Mouse (Mus musculus): ENCODE measurements at regions not wholly inside any gene's neighbourhood (a gene's known extent, or its start where the extent isn't known, plus 50 kb on each side); places are given as distances from the start of the nearest gene placed in this dataset.

DNA sequence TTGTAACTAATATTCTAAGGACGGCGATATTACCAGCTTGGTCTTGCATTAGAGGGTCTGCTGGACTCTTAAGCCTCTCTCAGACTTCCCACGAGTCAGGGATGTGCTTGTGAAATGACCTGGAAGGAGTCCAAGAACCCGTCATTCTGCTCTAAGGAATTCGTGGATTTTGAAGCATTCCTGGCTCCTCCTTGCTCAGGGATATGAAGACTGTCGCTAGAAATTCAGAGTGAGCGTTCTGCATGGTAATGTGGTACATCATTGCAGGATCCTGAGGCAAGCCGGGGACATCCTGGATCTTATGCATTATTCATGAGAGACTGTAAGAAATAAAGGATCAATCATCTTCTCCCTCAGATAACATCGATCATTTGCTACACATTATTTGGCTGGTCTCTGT is 162.6 kb upstream of the Fam92a start:
- TF ChIP-seq CTCF (conservative IDR thresholded peaks at IDR 0.05 in 1 of 2, IDR thresholded peaks at IDR 0.05 in 1 of 2; ENCODE audit: low read depth in 2 of 2, low read length in 2 of 2) (no peak), MYC (IDR thresholded peaks at IDR 0.05; ENCODE audit: low read depth, low read length) (no peak), GABPA (IDR thresholded peaks at IDR 0.05; ENCODE audit: insufficient replicate concordance, low read depth, low read length) (no peak), EP300 (IDR thresholded peaks at IDR 0.05; ENCODE audit: low read length) (no peak), RAD21 (IDR thresholded peaks at IDR 0.05; ENCODE audit: low read depth, low read length) (no peak), NELFE (IDR thresholded peaks at IDR 0.05; ENCODE audit: low read depth, low read length) (no peak), POLR2A (IDR thresholded peaks at IDR 0.05; ENCODE audit: low read depth, low read length) (no peak), ZMIZ1 (IDR thresholded peaks at IDR 0.05; ENCODE audit: low read depth, low read length) (no peak), MAFK (IDR thresholded peaks at IDR 0.05; ENCODE audit: insufficient replicate concordance, low read length) (no peak), USF1 (IDR thresholded peaks at IDR 0.05; ENCODE audit: low read depth, low read length) (no peak), HCFC1 (IDR thresholded peaks at IDR 0.05; ENCODE audit: low read depth, low read length) (no peak)
